Comparison of ENCODE assay signal across 11 mouse cellular contexts in the genomic region with DNA sequence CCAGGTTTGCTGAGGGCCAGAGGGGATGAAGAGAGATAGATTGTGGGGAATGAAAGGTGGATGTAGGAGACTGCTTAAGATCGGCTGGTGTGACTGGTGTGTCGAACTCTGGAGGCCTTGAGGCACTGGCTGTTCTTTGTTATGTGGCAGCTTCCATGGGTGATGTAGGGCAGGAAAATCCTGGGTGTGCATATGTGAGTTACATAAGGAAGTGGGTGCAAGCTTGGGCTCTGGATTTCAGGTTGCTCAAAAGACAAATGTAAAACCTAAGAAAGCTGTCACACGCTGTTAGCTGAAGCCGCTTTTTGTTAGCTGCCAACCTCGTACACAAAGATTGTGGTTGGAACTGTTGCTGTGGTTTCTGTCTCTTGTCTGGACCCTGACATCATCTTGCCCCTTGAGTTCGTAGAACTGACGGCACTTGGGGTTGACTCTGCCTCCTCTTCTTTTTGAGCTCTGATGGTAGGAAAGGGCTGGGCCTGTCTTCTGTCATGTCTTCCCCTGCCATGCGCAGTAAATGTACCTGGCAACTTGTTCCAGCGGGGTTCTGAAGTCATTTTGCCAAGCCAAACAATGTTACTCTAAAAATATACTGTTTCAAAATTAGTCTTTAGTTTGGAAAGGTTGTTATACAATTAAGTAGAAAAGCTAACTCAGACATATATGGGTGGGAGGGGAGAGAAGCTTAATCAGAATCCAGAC. TPM values are rescaled to one million over a fixed set of nuclear protein-coding genes. Genes with fewer than 3 reads are reported as not detected.
DNase-seq lines count a peak whose midpoint lies in the region; ATAC-seq and TF ChIP-seq lines count a peak whose summit lies in the region.
"Had no signal": no experiment of that assay in that cellular context is flagged by ENCODE, and none has a peak within 500 bp of the region (broad histone marks: within the 10 kb centered on the region; RNA-seq: fewer than 3 reads in every experiment).

No protein-coding gene starts in this region.

- 69% methylated on average over 9 of the region's 9 CpGs for WGBS in heart, postnatal 0 days
- 89% methylated on average over 9 of the region's 9 CpGs for WGBS in midbrain, embryonic 15.5 days
- 87% methylated on average over 9 of the region's 9 CpGs for WGBS in midbrain, embryonic 14.5 days

- no peak overlapping the region for H3K4me2 ChIP-seq in heart, postnatal 0 days (ENCODE audit: low read depth, low read length)
- no peak overlapping the region for H3K4me2 ChIP-seq in midbrain, embryonic 15.5 days
- H3K4me2 ChIP-seq in midbrain, embryonic 14.5 days (ENCODE audit: low read length) = no peak overlapping the region
- H3K4me2 ChIP-seq: limb, embryonic 12.5 days had no signal

- H3K9me3 ChIP-seq in heart, postnatal 0 days (replicated peaks; ENCODE audit: control insufficient read depth, low read length) = no peaks in the 10 kb centered on the region
- no peaks in the 10 kb centered on the region for H3K9me3 ChIP-seq in midbrain, embryonic 15.5 days
- H3K9me3 ChIP-seq in midbrain, embryonic 14.5 days (ENCODE audit: control insufficient read depth, low read length) = no peaks in the 10 kb centered on the region
- H3K9me3 ChIP-seq: limb, embryonic 12.5 days had no signal

- no peak for DNase-seq in heart, postnatal 0 days (ENCODE audit: low spot score)
- DNase-seq in heart, adult 18-20 months = no peak
- DNase-seq in midbrain, embryonic 14.5 days = no peak
- peak; percentile 62 for DNase-seq in telencephalon, adult 2 months (ENCODE audit: low read depth, low spot score)
- DNase-seq in adrenal gland, adult 8-10 months = no peak
- DNase-seq: cerebellum, adult 18-20 months; heart, postnatal 36 days had no signal

- ATAC-seq in heart, postnatal 0 days (ENCODE audit: insufficient read depth, low read depth) = no peak
- no peak for ATAC-seq in midbrain, embryonic 15.5 days (replicated peaks)
- ATAC-seq in midbrain, embryonic 14.5 days (ENCODE audit: low FRiP score, low TSS enrichment) = no peak
- ATAC-seq in common myeloid progenitor, adult 5-6 weeks (replicated peaks; ENCODE audit: low read depth, poor library complexity, severe bottlenecking) = peak; percentile 30
- ATAC-seq: intestine, postnatal 0 days had no signal

- no peaks in the 10 kb centered on the region for H3K27me3 ChIP-seq in heart, postnatal 0 days (ENCODE audit: control insufficient read depth, insufficient read depth, low read length)
- H3K27me3 ChIP-seq in midbrain, embryonic 15.5 days (replicated peaks) = no peaks in the 10 kb centered on the region
- H3K27me3 ChIP-seq in midbrain, embryonic 14.5 days (ENCODE audit: control insufficient read depth, insufficient read depth, low read length) = no peaks in the 10 kb centered on the region
- H3K27me3 ChIP-seq: limb, embryonic 12.5 days had no signal

- peak overlapping the region; percentile 68 for H3K27ac ChIP-seq in heart, postnatal 0 days (ENCODE audit: low read depth)
- H3K27ac ChIP-seq in midbrain, embryonic 15.5 days = 0 out of 2 replicates have a peak overlapping the region, but pooled peaks have one; percentile 15
- no peak overlapping the region for H3K27ac ChIP-seq in midbrain, embryonic 14.5 days (replicated peaks; ENCODE audit: low read depth, low read length)
- H3K27ac ChIP-seq: limb, embryonic 12.5 days had no signal

- TF ChIP-seq CTCF in heart, postnatal 0 days (IDR thresholded peaks at IDR 0.05; ENCODE audit: low read depth) = no peak

- no peak overlapping the region for H3K9ac ChIP-seq in heart, postnatal 0 days (replicated peaks; ENCODE audit: low read depth, low read length)
- H3K9ac ChIP-seq in midbrain, embryonic 15.5 days = no peak overlapping the region
- H3K9ac ChIP-seq in midbrain, embryonic 14.5 days (replicated peaks; ENCODE audit: low read length) = no peak overlapping the region
- H3K9ac ChIP-seq: limb, embryonic 12.5 days had no signal

- H3K4me1 ChIP-seq in heart, postnatal 0 days (ENCODE audit: control insufficient read depth, insufficient read depth) = peaks cover 29% of the 10 kb centered on the region
- peaks cover 6% of the 10 kb centered on the region; the same call in 1 of the 2 replicates for H3K4me1 ChIP-seq in midbrain, embryonic 15.5 days
- H3K4me1 ChIP-seq in midbrain, embryonic 14.5 days (ENCODE audit: control insufficient read depth, insufficient read depth, low read length) = no peaks in the 10 kb centered on the region
- H3K4me1 ChIP-seq: limb, embryonic 12.5 days had no signal

- TF ChIP-seq EP300 in heart, postnatal 0 days (IDR thresholded peaks at IDR 0.05; ENCODE audit: low read depth) = no peak

- no peaks in the 10 kb centered on the region for H3K36me3 ChIP-seq in heart, postnatal 0 days (replicated peaks; ENCODE audit: control insufficient read depth, insufficient read depth, low read length)
- no peaks in the 10 kb centered on the region for H3K36me3 ChIP-seq in midbrain, embryonic 15.5 days (replicated peaks)
- no peaks in the 10 kb centered on the region for H3K36me3 ChIP-seq in midbrain, embryonic 14.5 days (ENCODE audit: control insufficient read depth, insufficient read depth, low read length)
- H3K36me3 ChIP-seq: limb, embryonic 12.5 days had no signal

- no peak overlapping the region for H3K4me3 ChIP-seq in heart, postnatal 0 days (ENCODE audit: low read depth, low read length)
- no peak overlapping the region for H3K4me3 ChIP-seq in midbrain, embryonic 15.5 days
- no peak overlapping the region for H3K4me3 ChIP-seq in midbrain, embryonic 14.5 days (replicated peaks; ENCODE audit: low read depth, low read length)
- H3K4me3 ChIP-seq: limb, embryonic 12.5 days had no signal

RNA-seq across cellular contexts. Expression of gene Abl1, which starts 39.6 kb away (rescaled TPM):
- total RNA-seq in heart, postnatal 0 days (2014; rRNA removed; ENCODE audit: low replicate concordance) = 69.3 and 83.2 TPM in 2 replicates
- 12.7 and 14.5 TPM in 2 replicates for polyA plus RNA-seq in heart, postnatal 0 days (2015; fragmentation: Nextera tagmentation; extraction: Ambion mirVana)
- 10 to 100 TPM; 25.5 to 26.5 TPM for total RNA-seq in heart, adult 18-20 months (2021)
- polyA plus RNA-seq in midbrain, embryonic 15.5 days (2015; fragmentation: Nextera tagmentation; extraction: Ambion mirVana) = 21.7 and 22.0 TPM in 2 replicates
- polyA plus RNA-seq in midbrain, embryonic 14.5 days (2014; fragmentation: Nextera tagmentation; extraction: Ambion mirVana) = 19.6 and 27.6 TPM in 2 replicates
- 30.9 and 32.4 TPM in 2 replicates for total RNA-seq in common myeloid progenitor, adult 5-6 weeks (2017)
- 100 to 1,000 TPM in 1 of 4 experiments, 10 to 100 TPM in 3; 80.1 to 111 (median 87.9) TPM for total RNA-seq in adrenal gland, adult 8-10 months (2022)

RNA-seq across cellular contexts. Expression of gene Exosc2, which starts 57.2 kb away (rescaled TPM):
- 22.0 and 39.8 TPM in 2 replicates for total RNA-seq in heart, postnatal 0 days (2014; rRNA removed; ENCODE audit: low replicate concordance)
- 17.9 and 19.9 TPM in 2 replicates for polyA plus RNA-seq in heart, postnatal 0 days (2015; fragmentation: Nextera tagmentation; extraction: Ambion mirVana)
- total RNA-seq in heart, adult 18-20 months (2021) = 10 to 100 TPM in 1 of 2 experiments, 1 to 10 TPM in 1; 8.2 to 10.1 TPM
- polyA plus RNA-seq in midbrain, embryonic 15.5 days (2015; fragmentation: Nextera tagmentation; extraction: Ambion mirVana) = 40.3 and 46.0 TPM in 2 replicates
- polyA plus RNA-seq in midbrain, embryonic 14.5 days (2014; fragmentation: Nextera tagmentation; extraction: Ambion mirVana) = 31.1 and 33.9 TPM in 2 replicates
- 80.6 and 88.3 TPM in 2 replicates for total RNA-seq in common myeloid progenitor, adult 5-6 weeks (2017)
- 10 to 100 TPM; 22.2 to 31.0 (median 28.4) TPM for total RNA-seq in adrenal gland, adult 8-10 months (2022)
